Mouse (Mus musculus): ENCODE data around the gene Cdh22.
A peak's percentile ranks its signal among the peaks of the same experiment; 100 is the strongest.

Gene Cdh22

DNA sequence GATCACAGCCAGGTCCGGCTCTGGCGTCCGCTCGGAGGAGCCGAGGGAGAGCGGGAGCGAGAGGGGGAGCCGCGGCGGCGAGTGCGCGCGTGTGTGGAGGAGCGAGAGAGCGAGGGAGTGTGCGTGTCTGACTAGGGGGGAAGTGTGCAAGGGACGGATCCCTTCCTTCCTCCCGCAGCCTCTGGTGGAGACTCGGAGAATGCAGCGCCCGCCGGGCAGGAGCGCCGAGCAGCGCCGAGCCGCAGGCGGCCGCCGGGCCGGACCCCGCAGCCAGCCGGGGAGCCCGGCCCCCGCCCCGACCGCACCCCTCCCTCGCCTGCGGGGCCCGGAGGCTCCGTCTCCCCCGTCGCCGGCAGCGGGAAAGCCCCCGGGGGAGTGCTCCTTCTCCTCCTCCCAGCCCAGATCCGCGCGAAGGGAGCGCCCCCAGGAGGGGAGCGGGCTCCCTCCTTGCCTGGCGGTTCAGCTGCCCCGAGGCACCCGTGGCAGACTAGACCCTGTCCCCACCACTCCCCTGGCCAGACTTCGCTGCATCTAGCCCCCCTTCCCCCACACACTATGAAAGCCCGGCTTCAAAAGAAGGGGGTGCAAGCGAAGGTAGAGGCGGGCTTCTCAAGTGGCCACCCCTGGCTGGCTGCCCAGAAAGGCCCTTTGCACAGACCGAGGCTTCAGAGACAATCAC is at the start of gene Cdh22:
Gene Cdh22, minus strand, starts transcription at position 241 of the 679 bp plus-strand sequence.
- ATAC-seq (ENCODE audit: low TSS enrichment), result peak; percentile 90

- ATAC-seq (ENCODE audit: low TSS enrichment), result no peak
Observed at GRCm38 (mm10) chr2:165284377-165284776, 49.7 kb upstream of the Cdh22 start.

GRCm38 (mm10) chr2:165283644-165284043 is 49.0 kb upstream of the Cdh22 start:
- no peak for ATAC-seq (ENCODE audit: low TSS enrichment)

- no peak for ATAC-seq (ENCODE audit: low TSS enrichment)
Observed at GRCm38 (mm10) chr2:165281779-165282311, 47.2 kb upstream of the Cdh22 start.

DNA sequence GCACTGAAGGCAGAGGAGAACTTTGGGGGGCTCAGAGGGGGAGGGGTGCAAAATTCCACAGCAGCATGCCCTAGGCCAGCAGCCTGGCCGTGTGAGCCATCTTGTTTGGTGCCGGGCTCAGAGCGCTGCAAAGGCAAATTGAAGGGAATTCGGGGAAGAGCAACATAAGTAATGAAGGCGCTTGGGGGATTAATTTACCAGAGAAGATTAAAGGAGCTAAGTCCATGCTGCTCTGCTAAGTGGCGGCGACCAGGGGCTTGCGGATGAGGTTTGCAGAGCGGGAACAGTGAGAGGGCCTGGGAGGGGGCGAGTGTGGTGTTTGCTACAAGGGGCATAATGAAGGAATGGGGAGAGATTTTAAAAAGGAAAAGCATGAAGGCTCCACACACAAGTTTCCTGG is 44.7 kb upstream of the Cdh22 start:
- no peak for ATAC-seq (ENCODE audit: low TSS enrichment)

- no peak for ATAC-seq (ENCODE audit: low TSS enrichment)
Observed at GRCm38 (mm10) chr2:165277188-165277740, 42.6 kb upstream of the Cdh22 start.

DNA sequence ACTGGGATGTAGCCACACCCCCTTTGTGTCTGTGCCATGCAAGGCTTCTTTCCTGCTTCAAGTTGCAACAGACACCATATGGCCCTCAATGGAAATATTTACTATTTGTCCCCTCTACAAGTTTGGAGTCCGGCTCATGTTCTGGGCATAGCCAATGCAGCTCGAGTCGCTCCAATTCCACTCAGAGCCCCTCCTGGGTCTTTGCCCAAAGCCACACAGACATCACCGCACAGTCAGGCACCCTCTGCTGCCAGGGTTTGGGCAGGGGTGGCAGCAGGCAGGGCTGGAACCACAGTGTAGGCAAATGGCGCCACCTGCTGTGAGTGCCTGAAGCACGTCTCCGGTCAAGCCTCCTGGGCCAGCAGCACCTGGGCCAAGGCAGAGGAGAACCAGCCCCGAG is 41.2 kb upstream of the Cdh22 start:
- ATAC-seq (ENCODE audit: low TSS enrichment), result peak; percentile 87

- 0 out of 2 replicates have a peak, but pooled peaks have one; percentile 21 for ATAC-seq (ENCODE audit: low TSS enrichment)
Observed at GRCm38 (mm10) chr2:165275124-165275640, 40.5 kb upstream of the Cdh22 start.

DNA sequence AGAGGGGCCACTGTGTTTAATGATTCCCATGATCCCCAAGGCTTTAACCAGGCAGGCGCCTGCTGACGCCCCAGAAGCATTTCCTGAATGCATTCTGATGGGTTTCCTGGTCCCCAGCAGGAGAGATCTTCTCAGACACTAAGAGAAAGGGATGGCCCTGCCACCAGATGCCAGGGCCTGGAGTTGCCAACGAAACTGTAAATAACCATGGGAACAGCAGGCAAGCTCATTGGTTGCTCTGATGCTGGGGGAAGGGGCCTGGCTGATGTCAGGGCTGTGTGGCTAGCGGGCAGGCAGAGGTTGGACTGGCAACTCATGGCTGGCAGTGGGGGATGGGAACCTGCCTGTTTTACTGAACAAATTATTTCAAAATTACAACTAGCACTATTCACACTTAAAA is 38.9 kb upstream of the Cdh22 start:
- ATAC-seq (ENCODE audit: low TSS enrichment), result no peak

DNA sequence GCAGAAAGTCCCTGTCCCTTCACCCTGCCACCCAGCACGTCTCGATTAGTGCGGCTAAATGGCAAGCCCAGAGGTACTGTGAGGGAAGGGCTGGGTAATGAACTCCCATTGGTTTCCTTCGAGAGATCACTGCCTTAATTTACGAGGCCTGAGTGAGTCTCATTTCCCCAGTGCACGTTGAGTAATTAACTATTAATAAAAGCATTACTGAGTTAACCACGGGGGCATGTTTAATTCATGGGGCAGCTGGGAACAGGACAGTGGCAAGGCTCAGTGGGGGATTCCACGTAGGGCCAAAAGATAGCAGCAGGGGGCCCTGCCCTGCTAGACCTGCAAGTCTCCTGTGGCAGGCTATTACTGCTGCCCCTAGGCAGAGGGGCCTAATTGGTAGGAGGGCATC is 36.7 kb upstream of the Cdh22 start:
- ATAC-seq (ENCODE audit: low TSS enrichment), result no peak

DNA sequence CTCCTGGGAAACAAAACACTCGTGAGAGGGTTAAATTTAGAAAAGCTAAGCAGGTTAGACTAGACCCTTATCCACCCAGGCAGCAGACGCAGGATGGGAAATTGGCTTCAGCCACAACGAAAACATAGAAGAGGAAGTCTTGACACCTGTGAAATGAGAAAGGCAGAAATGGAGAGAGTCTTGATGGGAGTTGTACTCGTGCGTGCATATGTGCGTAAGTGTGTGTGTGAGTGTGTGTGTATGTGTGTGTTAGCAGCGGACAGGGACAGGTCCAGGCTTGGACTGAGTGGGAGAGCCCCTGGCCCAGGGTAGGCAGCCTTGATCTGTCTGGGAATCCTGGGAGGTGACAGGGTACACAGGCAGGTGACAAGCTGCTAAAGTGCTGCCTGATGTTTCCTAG is 36.2 kb upstream of the Cdh22 start:
- no peak for ATAC-seq (ENCODE audit: low TSS enrichment)

GRCm38 (mm10) chr2:165266739-165267138 is 32.1 kb upstream of the Cdh22 start:
- no peak; the same call in 1 of the 2 replicates for ATAC-seq (ENCODE audit: low TSS enrichment)

GRCm38 (mm10) chr2:165263861-165264260 is 29.2 kb upstream of the Cdh22 start:
- 0 out of 2 replicates have a peak, but pooled peaks have one; percentile 18 for ATAC-seq (ENCODE audit: low TSS enrichment)

GRCm38 (mm10) chr2:165262274-165262990 is 27.8 kb upstream of the Cdh22 start:
- no peak for ATAC-seq (ENCODE audit: low TSS enrichment)

DNA sequence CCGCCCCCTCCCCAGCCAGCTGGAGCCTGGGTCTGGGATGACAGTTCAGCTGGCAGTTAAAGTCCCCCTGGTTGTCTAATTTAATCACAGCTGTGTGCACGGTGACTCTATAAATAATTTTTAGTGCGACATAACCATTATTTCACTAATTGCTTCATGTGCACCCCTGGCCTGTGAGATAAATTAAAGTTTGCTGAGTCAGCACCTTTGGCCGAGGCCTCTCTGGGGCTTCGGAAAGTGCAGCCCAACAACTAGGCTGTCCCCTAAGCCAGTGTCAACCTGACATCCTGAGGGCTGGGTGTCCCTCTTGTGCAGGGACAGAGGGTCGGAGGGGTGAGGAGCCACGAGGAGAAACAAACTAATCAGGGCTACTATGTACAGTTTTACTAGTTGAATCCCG is 25.2 kb upstream of the Cdh22 start:
- ATAC-seq (ENCODE audit: low TSS enrichment), result no peak

DNA sequence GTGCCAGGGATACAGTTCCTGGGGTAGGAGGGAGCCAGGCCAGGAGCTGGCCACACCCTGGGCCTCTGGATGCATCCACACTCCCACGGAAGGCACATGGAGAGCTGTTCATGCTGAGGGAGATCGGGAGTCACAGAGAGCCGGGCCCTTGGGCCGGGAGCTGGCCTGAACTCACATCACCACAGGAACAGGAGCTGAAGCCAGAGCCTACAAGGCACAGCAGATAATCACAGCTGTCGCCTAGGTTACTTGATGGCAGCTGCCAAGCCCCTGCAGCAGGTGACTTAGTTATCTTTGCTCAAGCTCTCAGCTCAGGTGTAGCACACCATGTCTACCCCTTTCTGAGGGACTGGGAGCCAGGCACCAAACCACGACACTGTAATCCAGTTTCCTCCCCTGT is 23.7 kb upstream of the Cdh22 start:
- ATAC-seq (ENCODE audit: low TSS enrichment), result no peak

DNA sequence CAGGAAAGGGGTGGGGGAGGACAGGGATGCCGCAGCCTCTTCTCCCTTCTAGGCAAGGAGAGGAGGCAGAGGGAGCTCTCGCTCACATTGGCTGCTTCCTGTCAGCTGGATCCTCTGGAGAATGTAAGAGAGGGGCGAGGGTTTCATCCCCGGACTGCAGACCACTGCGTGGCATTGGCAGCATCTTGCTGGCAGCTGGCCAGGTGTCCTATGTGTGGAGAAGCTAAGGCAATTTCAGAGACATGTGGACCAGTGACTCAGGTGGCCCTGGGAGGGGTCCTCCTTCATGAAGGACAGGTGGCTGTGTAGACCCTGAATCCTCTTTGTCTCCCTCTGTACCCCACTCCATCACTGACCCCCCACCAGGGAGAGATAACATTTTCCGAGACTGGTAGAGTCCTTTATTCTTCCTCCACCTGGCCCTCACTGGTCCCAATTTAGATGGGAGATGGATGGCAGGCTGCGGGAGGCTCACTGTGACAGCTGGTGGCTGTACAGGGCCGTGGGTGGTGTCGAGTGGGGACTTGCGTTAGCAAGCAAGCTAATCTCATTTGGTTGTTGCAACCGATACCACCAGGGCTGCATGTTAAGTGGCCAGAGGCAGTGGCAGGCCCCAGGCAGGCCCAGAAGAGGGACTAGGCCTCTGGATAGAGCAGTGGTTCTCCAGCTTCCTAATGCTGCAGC is 22.6 kb upstream of the Cdh22 start:
- peak; percentile 79 for ATAC-seq (ENCODE audit: low TSS enrichment)

- ATAC-seq (ENCODE audit: low TSS enrichment), result no peak
Observed at GRCm38 (mm10) chr2:165256213-165256612, 21.6 kb upstream of the Cdh22 start.

- ATAC-seq (ENCODE audit: low TSS enrichment), result no peak
Observed at GRCm38 (mm10) chr2:165253867-165254266, 19.2 kb upstream of the Cdh22 start.

- no peak for ATAC-seq (ENCODE audit: low TSS enrichment)
Observed at GRCm38 (mm10) chr2:165253269-165253668, 18.6 kb upstream of the Cdh22 start.

- ATAC-seq (ENCODE audit: low TSS enrichment), result no peak
Observed at GRCm38 (mm10) chr2:165252801-165253200, 18.1 kb upstream of the Cdh22 start.

- no peak for ATAC-seq (ENCODE audit: low TSS enrichment)
Observed at GRCm38 (mm10) chr2:165252381-165252780, 17.7 kb upstream of the Cdh22 start.
